Mouse (Mus musculus): ENCODE measurements around the gene Arl13b. TPM values are rescaled to one million over a fixed set of nuclear protein-coding genes. Genes with fewer than 3 reads are reported as not detected.

The Arl13b gene
- total RNA-seq (2017) = 12.4 and 14.7 TPM in 2 replicates

GRCm38 (mm10) chr16:62846498-62847312, at the start of gene Arl13b:
Gene Arl13b (minus strand): TSS chr16:62847040.
- ATAC-seq (replicated peaks; ENCODE audit: low read depth, poor library complexity, severe bottlenecking) = peak; percentile 99

- ATAC-seq (replicated peaks; ENCODE audit: low read depth, poor library complexity, severe bottlenecking) = peak; percentile 63
Observed at GRCm38 (mm10) chr16:62895824-62896223, 49.0 kb upstream of the Arl13b start.

GRCm38 (mm10) chr16:62874065-62874464, 27.2 kb upstream of the Arl13b start:
- no peak for ATAC-seq (replicated peaks; ENCODE audit: low read depth, poor library complexity, severe bottlenecking)

GRCm38 (mm10) chr16:62873180-62873579, 26.3 kb upstream of the Arl13b start:
- ATAC-seq (replicated peaks; ENCODE audit: low read depth, poor library complexity, severe bottlenecking) = no peak

- ATAC-seq (replicated peaks; ENCODE audit: low read depth, poor library complexity, severe bottlenecking) = no peak
Observed at GRCm38 (mm10) chr16:62872688-62873117, 25.9 kb upstream of the Arl13b start.

DNA sequence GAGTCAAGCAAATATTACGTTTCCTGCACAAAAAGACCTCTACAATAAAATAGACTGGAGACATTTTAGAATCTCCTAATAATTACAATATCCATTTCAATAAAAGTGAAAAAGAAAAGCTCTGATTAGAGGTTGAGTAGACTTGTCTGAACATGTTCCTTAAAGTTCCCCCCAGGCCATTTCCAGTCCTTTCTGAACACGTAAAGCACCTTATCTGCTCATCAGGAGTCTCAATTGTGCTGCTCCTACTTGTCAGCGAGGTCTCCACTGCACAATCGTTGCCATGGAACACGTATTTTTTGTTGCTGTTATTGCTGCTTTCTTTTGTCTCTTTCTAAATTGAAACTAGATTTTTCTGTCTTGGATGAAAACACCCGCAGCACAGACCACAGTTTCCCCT, 14.6 kb upstream of the Arl13b start:
- no peak for ATAC-seq (replicated peaks; ENCODE audit: low read depth, poor library complexity, severe bottlenecking)

- no peak for ATAC-seq (replicated peaks; ENCODE audit: low read depth, poor library complexity, severe bottlenecking)
Observed at GRCm38 (mm10) chr16:62860140-62860539, 13.3 kb upstream of the Arl13b start.

- peak; percentile 53 for ATAC-seq (replicated peaks; ENCODE audit: low read depth, poor library complexity, severe bottlenecking)
Observed at GRCm38 (mm10) chr16:62858018-62858417, 11.2 kb upstream of the Arl13b start.

DNA sequence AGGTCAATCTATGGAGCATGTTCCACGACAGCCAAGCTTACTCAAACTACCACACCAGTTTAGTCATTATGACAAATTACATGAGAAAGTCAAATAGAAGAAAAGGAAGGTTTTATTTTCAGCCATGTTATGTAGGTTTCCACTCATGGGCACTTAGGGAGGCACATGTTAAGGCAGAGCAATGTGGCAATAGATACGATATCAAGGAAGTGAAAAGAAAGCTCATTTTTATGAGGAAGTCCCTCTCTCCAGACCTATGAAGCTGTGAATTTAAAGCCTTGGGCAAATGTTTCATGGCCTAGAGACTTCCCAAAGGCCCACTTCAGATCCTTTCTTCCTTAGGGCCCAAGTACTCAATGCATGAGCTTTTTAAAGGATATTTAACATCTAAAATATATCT, 10.7 kb upstream of the Arl13b start:
- 0 out of 2 replicates have a peak, but pooled peaks have one; percentile 23 for ATAC-seq (replicated peaks; ENCODE audit: low read depth, poor library complexity, severe bottlenecking)

DNA sequence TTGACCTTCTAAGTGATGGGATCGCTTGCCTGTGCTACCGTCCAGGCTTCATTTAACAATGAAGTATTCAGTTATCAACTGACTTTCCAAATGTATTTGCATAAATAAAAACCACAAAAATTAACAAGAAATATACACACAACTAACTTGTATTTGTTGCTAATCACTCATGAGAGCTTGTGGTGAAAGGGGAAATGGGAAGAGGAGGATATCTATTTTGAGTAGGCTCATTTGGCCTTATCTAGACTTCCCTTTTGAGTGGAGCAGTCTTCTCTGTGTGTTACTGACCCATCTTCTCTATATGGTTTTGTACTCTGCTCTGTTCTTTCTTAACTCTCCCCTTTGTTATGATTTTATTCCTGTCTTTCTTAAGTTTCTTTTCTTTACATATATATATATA, 9.4 kb upstream of the Arl13b start:
- no peak for ATAC-seq (replicated peaks; ENCODE audit: low read depth, poor library complexity, severe bottlenecking)

DNA sequence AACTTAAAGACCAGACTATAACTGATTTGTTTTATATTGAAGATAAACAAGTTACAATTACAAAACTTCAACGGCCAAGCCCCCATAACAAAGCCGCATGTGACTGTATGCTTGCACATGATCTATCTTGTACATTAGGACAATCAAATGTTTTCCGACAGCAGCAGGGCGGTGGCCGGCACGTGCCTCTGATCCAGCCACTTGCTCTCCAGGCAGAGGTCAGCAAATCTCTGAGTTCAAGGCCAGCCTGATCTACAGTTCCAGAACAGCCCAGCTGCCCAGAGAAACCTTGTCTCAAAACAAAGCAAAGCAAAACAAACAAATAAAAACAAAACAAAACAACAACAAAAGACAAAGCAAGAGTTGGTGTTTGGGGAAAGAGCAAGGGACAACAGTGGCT, 8.5 kb upstream of the Arl13b start:
- ATAC-seq (replicated peaks; ENCODE audit: low read depth, poor library complexity, severe bottlenecking) = no peak

- peak; percentile 72 for ATAC-seq (replicated peaks; ENCODE audit: low read depth, poor library complexity, severe bottlenecking)
Observed at GRCm38 (mm10) chr16:62854191-62855068, 7.6 kb upstream of the Arl13b start, which contains the start of gene Pros1. Gene Pros1 (plus strand): TSS chr16:62854307.

DNA sequence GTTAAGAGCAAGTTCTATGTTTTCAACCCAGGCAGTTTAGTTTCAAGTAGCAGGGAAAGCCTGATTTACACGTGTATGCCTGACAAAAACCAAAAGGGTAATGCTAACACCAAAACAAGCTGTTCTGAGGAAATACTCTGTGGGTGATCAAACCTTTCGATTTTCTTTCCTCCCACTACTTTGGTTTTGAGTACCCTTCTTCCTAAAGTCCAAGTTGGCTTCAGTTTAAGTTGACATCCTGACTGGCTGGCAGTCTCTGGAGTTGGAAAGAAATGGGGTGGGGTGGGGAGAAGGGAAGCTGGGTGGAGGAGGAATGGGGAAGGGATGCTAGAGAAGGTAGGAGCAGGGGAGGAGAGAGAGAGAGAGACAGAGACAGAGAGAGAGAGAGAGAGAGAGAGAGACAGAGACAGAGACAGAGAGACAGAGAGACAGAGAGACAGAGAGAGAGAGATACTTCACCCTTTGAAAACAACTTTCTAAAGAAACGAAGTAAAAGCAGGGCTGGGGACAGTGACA, 6.8 kb upstream of the Arl13b start:
- 0 out of 2 replicates have a peak, but pooled peaks have one; percentile 6 for ATAC-seq (replicated peaks; ENCODE audit: low read depth, poor library complexity, severe bottlenecking)

DNA sequence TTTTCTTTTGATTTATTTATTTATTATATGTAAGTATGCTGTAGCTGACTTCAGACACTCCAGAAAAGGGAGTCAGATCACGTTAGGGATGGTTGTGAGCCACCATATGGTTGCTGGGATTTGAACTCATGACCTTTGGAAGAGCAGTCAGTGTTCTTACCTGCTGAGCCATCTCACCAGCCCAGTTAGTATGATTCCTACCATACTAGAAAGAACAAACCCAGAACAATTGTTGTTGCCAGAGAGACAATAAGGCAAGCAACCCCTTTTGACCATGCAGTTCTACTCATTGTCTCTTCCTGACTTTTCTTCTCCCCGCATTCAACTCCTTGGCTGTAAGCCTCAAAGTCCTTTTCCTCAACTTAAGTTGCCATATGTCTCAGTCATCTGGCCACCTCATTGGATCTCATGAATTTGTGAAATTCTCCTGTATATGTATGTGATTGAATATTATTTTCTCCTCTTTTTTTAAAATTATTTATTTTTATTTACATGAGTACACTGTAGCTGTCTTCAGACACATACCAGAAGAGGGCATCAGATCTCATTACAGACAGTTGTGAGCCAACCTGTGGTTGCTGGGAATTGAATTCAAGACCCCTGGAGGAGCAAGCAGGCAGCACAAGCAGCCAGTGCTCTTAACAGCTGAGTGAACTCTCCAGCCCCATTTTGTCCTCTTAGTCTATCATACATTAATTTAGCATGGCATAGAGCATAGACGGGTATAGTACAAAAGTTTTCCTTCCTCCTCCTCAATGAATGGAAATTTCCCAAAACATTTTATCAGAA, 5.8 kb upstream of the Arl13b start:
- ATAC-seq (replicated peaks; ENCODE audit: low read depth, poor library complexity, severe bottlenecking) = no peak

- no peak for ATAC-seq (replicated peaks; ENCODE audit: low read depth, poor library complexity, severe bottlenecking)
Observed at GRCm38 (mm10) chr16:62845341-62845740, 1.5 kb downstream of the Arl13b start.

GRCm38 (mm10) chr16:62834016-62834735, 12.7 kb downstream of the Arl13b start:
- ATAC-seq (replicated peaks; ENCODE audit: low read depth, poor library complexity, severe bottlenecking) = peak; percentile 76

- peak; percentile 91 for ATAC-seq (replicated peaks; ENCODE audit: low read depth, poor library complexity, severe bottlenecking)
Observed at GRCm38 (mm10) chr16:62832481-62832880, 14.4 kb downstream of the Arl13b start.

DNA sequence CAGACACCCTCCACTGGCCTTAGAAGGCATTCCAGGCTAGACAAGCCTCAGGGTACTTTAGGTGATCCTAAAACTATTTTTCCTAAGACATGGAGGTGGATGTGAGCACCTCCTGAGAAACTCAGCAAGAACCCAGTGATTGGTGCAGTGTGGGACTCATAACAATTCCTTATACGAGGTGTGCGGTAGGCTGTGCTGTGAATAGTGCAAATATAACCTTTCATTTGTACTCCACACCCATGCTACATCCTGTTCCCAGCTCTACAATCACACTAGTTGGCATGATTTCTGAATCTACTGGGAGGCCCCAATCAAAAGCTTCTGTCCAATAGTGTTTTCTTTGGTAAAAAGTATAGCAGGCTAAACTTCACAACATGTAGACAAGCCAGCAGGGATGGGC, 14.8 kb downstream of the Arl13b start:
- ATAC-seq (replicated peaks; ENCODE audit: low read depth, poor library complexity, severe bottlenecking) = no peak

All from common myeloid progenitor, adult 5-6 weeks (primary cell).